Mouse (Mus musculus) midbrain, embryonic 10.5 days (tissue): ENCODE data around the gene Eea1. TPM values are rescaled to one million over a fixed set of nuclear protein-coding genes. Genes with fewer than 3 reads are reported as not detected.

Experiments
- DNase-seq: peaks from one replicate; pipeline ENCODE4 v3.0.0-alpha.2; 2017; ENCODE audit warnings: low spot score
- H3K27ac ChIP-seq: fragments of 300-500 bp; sonication (generic); replicated peaks from 2 replicates; pipeline ENCODE4 v1.5.1; 2016; ENCODE audit warnings: mild to moderate bottlenecking
- H3K27me3 ChIP-seq: fragments of 300-500 bp; sonication (generic); 2 replicates; pipeline ENCODE4 v1.6.1; 2016; ENCODE audit warnings: low read depth, mild to moderate bottlenecking; ENCODE audit not compliant: poor library complexity, severe bottlenecking
- H3K36me3 ChIP-seq: fragments of 300-500 bp; sonication (generic); 2 replicates; pipeline ENCODE4 v1.6.1; 2016; ENCODE audit warnings: mild to moderate bottlenecking, moderate library complexity
- H3K4me1 ChIP-seq: fragments of 300-500 bp; sonication (generic); 2 replicates; pipeline ENCODE4 v1.6.1; 2016
- H3K4me3 ChIP-seq: fragments of 300-500 bp; sonication (generic); 2 replicates; pipeline ENCODE4 v1.5.1; 2016; ENCODE audit warnings: mild to moderate bottlenecking, moderate library complexity
- H3K9me3 ChIP-seq: fragments of 300-500 bp; sonication (generic); replicated peaks from 2 replicates; pipeline ENCODE4 v1.6.1; 2016; ENCODE audit warnings: mild to moderate bottlenecking
- WGBS: fragments of 180-500 bp; shearing (Covaris S2); methylation state at CpG from one replicate; pipeline ENCODE4 v1.1.7; 2016; 5-methylcytosine and 5-hydroxymethylcytosine counted together
- polyA plus RNA-seq: library from polyadenylated mRNA; unstranded; fragments of >200 nt; fragmentation: Nextera tagmentation; extraction: Ambion mirVana; gene quantifications from 2 replicates; pipeline ENCODE4 v1.2.1, GENCODE M21; 2016

The Eea1 gene
- polyA plus RNA-seq, 1 experiment from 2014 or later = 10.1 TPM

- no peaks in the 10 kb centered on the region for H3K27me3 ChIP-seq
- no peaks in the 10 kb centered on the region for H3K4me1 ChIP-seq
- no peaks in the 10 kb centered on the region for H3K9me3 ChIP-seq
- H3K27ac ChIP-seq = no peak overlapping the region
- H3K36me3 ChIP-seq = no peaks in the 10 kb centered on the region
- WGBS = 68% methylated on average over 1 of the region's 1 CpGs
- DNase-seq = no peak
- H3K4me3 ChIP-seq = no peak overlapping the region
Observed at GRCm38 (mm10) chr10:95957574-95957973, 17.1 kb downstream of the Eea1 start.

DNA sequence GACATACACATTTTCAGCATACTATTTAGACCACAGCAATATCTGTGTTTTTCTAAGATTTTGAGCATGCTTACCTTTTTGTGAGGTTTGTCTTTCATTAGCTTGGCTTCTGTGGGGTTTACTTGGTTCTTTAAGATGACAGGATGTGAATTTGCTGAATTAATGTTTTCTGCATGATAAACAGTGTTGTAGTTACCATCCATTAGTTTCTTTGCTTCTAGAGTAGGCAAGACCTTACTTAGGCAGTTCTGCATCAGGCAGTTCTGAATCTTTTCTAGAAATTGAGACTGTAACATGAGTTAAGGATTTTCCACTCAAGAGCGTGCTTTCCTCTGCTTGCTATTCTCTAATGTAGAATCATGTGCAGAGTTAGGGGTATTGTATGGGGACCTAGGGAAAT, 24.2 kb downstream of the Eea1 start:
- no peaks in the 10 kb centered on the region for H3K9me3 ChIP-seq
- no peaks in the 10 kb centered on the region for H3K4me1 ChIP-seq
- DNase-seq = no peak
- H3K27me3 ChIP-seq = no peaks in the 10 kb centered on the region
- 100% methylated on average over 1 of the region's 1 CpGs for WGBS
- no peak overlapping the region for H3K4me3 ChIP-seq
- no peak overlapping the region for H3K27ac ChIP-seq
- H3K36me3 ChIP-seq = no peaks in the 10 kb centered on the region

DNA sequence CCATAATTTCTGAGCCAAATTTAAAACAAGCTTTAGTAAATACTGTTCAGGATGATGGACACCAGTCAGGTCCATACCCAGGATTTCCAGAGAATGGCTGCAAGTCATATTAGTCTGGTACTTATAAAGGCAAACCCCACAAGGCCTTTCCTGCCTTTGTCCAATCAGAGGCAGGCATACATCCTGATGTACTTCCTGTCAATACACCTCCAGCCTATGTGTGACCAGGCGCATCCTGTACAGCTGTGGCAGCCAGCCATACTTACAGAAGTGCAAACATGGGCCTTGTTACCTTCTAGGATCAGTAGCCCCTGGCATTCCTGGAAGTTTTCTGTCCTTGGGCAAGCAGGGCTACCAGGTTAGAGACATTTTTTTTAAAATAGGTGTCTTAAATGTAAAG, 29.2 kb downstream of the Eea1 start:
- Histone ChIP-seq H3K27ac (no peak overlapping the region), H3K4me3 (no peak overlapping the region), H3K9me3 (no peaks in the 10 kb centered on the region), H3K27me3 (no peaks in the 10 kb centered on the region), H3K4me1 (no peaks in the 10 kb centered on the region), H3K36me3 (no peaks in the 10 kb centered on the region)
- DNase-seq = no peak
- WGBS = 89% methylated on average over 1 of the region's 1 CpGs

DNA sequence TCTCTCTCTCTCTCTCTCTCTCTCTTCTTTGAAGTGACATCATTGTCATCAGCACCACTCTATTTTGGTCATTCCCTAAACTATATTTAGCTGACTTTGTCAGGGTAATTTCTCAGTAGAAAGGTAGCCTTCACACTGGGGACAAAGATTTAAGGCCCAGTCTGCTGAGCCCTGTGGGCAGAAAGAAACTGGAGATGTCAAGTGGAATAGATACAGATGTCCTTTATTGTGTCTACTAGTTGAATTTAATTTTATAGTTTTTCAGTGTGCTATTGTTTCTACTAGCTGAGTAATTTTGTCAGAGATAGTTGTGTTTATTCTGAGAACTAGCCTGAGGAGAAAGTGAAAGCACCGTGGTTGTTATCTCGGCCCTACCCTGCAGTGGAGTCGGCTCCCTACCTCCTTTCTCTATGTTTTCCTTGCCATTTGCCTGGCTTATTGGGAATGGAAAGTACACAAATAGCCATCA, 30.3 kb downstream of the Eea1 start:
- peaks cover 9% of the 10 kb centered on the region; the same call in 1 of the 2 replicates for H3K36me3 ChIP-seq
- no peak overlapping the region for H3K4me3 ChIP-seq
- H3K4me1 ChIP-seq = no peaks in the 10 kb centered on the region
- H3K27me3 ChIP-seq = no peaks in the 10 kb centered on the region
- DNase-seq = no peak
- WGBS = 91% methylated on average over 3 of the region's 3 CpGs
- H3K27ac ChIP-seq = no peak overlapping the region
- no peaks in the 10 kb centered on the region for H3K9me3 ChIP-seq

- DNase-seq = no peak
- Histone ChIP-seq H3K9me3 (no peaks in the 10 kb centered on the region), H3K36me3 (peaks cover 10% of the 10 kb centered on the region; the same call in 1 of the 2 replicates), H3K4me3 (no peak overlapping the region), H3K27ac (no peak overlapping the region), H3K27me3 (no peaks in the 10 kb centered on the region), H3K4me1 (no peaks in the 10 kb centered on the region)
- 87% methylated on average over 4 of the region's 4 CpGs for WGBS
Observed at GRCm38 (mm10) chr10:95971341-95971740, 30.9 kb downstream of the Eea1 start.

DNA sequence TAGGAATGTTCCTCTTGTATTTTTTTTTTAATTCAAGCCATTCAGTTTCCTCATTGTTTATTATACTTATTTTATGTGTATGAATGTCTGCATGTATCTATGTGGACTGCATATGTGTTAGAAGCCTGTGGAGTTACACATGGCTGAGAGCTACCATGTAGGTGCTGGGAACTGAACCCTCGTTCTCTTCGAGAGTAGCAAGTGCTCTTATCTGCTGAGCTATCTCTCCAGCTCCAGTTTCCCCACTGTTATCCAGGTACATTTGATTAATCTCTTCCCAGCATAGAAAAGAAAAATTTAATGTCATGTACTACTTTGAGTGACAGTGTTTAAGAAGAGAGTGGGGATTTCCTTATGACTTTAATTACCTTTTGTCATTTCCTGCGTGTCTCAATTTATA, 31.5 kb downstream of the Eea1 start:
- no peak overlapping the region for H3K27ac ChIP-seq

GRCm38 (mm10) chr10:95974462-95974861, 34.0 kb downstream of the Eea1 start:
- no peak overlapping the region for H3K4me3 ChIP-seq
- WGBS = 95% methylated on average over 3 of the region's 3 CpGs
- H3K27me3 ChIP-seq = no peaks in the 10 kb centered on the region
- H3K9me3 ChIP-seq = no peaks in the 10 kb centered on the region; the same call in 1 of the 2 replicates
- no peak for DNase-seq
- H3K36me3 ChIP-seq = peaks cover 10% of the 10 kb centered on the region; the same call in 1 of the 2 replicates
- H3K4me1 ChIP-seq = no peaks in the 10 kb centered on the region
- no peak overlapping the region for H3K27ac ChIP-seq

More for the DNA sequence above, 31.5 kb downstream of the Eea1 start:
- H3K27me3 ChIP-seq = no peaks in the 10 kb centered on the region
- H3K4me3 ChIP-seq = no peak overlapping the region
- H3K4me1 ChIP-seq = no peaks in the 10 kb centered on the region
- no peaks in the 10 kb centered on the region; the same call in 1 of the 2 replicates for H3K9me3 ChIP-seq
- H3K36me3 ChIP-seq = peaks cover 10% of the 10 kb centered on the region; the same call in 1 of the 2 replicates
- 88% methylated on average over 3 of the region's 3 CpGs for WGBS
- no peak for DNase-seq

DNA sequence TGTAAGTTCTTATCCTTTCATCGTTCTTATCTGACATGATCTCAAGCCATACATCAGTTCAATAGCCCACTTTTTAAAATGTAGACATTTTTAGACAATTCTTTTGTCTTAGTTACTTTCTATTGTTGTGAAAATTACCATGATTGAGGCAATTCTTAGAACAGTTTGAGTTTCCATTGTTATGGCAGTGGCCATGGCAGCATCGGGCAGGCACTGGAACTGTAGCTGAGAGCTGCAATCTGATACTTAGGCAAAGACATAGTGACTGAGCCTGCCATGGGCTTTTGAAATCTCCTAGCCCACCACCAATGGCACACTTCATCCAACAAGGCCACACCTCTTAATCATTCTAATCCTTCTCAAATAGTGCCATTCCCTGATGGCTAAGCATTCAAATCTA, 36.3 kb downstream of the Eea1 start:
- WGBS = 96% methylated on average over 2 of the region's 2 CpGs
- peaks cover 10% of the 10 kb centered on the region; the same call in 1 of the 2 replicates for H3K36me3 ChIP-seq
- H3K27ac ChIP-seq = no peak overlapping the region
- H3K4me3 ChIP-seq = no peak overlapping the region
- H3K4me1 ChIP-seq = no peaks in the 10 kb centered on the region
- H3K27me3 ChIP-seq = no peaks in the 10 kb centered on the region
- H3K9me3 ChIP-seq = no peaks in the 10 kb centered on the region; the same call in 1 of the 2 replicates
- DNase-seq = no peak

- WGBS = 91% methylated on average over 1 of the region's 1 CpGs
- no peak for DNase-seq
- no peaks in the 10 kb centered on the region for H3K36me3 ChIP-seq
Observed at GRCm38 (mm10) chr10:95989731-95990130, 49.3 kb downstream of the Eea1 start.

DNA sequence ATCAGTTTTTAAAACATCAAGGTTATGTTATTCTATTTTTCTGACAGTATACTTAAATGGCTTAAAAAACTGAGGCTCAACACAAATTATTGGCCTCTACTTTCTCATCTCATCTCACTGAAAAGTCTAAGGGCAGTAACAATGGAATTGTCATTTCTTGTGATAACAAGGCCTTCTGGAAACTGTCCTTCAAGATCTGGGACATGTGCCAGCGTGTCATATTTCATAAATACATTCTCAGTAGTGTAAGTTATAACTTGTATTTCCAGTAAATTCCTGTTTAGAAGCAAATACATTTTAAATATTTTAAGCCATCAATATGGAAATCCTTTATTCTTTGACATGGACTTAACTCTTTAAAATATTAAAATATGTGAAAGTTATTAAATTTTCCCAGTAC, 50.7 kb downstream of the Eea1 start:
- 84% methylated on average over 1 of the region's 1 CpGs for WGBS
- Histone ChIP-seq H3K4me3 (no peak overlapping the region), H3K9me3 (no peaks in the 10 kb centered on the region), H3K36me3 (no peaks in the 10 kb centered on the region), H3K4me1 (no peaks in the 10 kb centered on the region), H3K27me3 (no peaks in the 10 kb centered on the region), H3K27ac (no peak overlapping the region)
- no peak for DNase-seq

More at GRCm38 (mm10) chr10:95989731-95990130, 49.3 kb downstream of the Eea1 start:
- Histone ChIP-seq H3K4me3 (no peak overlapping the region), H3K4me1 (no peaks in the 10 kb centered on the region), H3K27ac (no peak overlapping the region), H3K9me3 (no peaks in the 10 kb centered on the region), H3K27me3 (no peaks in the 10 kb centered on the region)

- no peak overlapping the region for H3K27ac ChIP-seq
- H3K36me3 ChIP-seq = no peaks in the 10 kb centered on the region
- no peak overlapping the region for H3K4me3 ChIP-seq
- whole genome bisulfite sequencing = 76% methylated on average over 5 of the region's 5 CpGs
- no peaks in the 10 kb centered on the region for H3K27me3 ChIP-seq
- no peaks in the 10 kb centered on the region for H3K4me1 ChIP-seq
- no peaks in the 10 kb centered on the region for H3K9me3 ChIP-seq
- DNase-seq = no peak
Observed at GRCm38 (mm10) chr10:96000904-96001303, 60.5 kb downstream of the Eea1 start.

GRCm38 (mm10) chr10:96015738-96016137, 75.3 kb downstream of the Eea1 start:
- Histone ChIP-seq H3K27me3 (no peaks in the 10 kb centered on the region), H3K4me3 (no peak overlapping the region), H3K27ac (no peak overlapping the region), H3K9me3 (no peaks in the 10 kb centered on the region), H3K36me3 (peaks cover 22% of the 10 kb centered on the region), H3K4me1 (no peaks in the 10 kb centered on the region)
- DNase-seq = no peak

GRCm38 (mm10) chr10:96017418-96017817, 77.0 kb downstream of the Eea1 start:
- H3K4me3 ChIP-seq = no peak overlapping the region
- no peaks in the 10 kb centered on the region for H3K9me3 ChIP-seq
- no peaks in the 10 kb centered on the region for H3K27me3 ChIP-seq
- DNase-seq = no peak
- no peak overlapping the region for H3K27ac ChIP-seq
- 89% methylated on average over 2 of the region's 2 CpGs for WGBS
- H3K4me1 ChIP-seq = no peaks in the 10 kb centered on the region
- H3K36me3 ChIP-seq = peaks cover 10% of the 10 kb centered on the region
